Mouse (Mus musculus) layer of hippocampus, adult 9-11 months (tissue): Measurements from ENCODE around the gene Hdac4.
A peak's percentile ranks its signal among the peaks of the same experiment; 100 is the strongest.

Source experiments
- DNase-seq: peaks from one replicate; pipeline ENCODE4 v3.0.0; 2022

Gene Hdac4

GRCm38 (mm10) chr1:91959891-91960290, 235.6 kb downstream of the Hdac4 start:
- DNase-seq = no peak

- DNase-seq = no peak
Observed at GRCm38 (mm10) chr1:91959044-91959443, 236.5 kb downstream of the Hdac4 start.

GRCm38 (mm10) chr1:91956229-91956628, 239.3 kb downstream of the Hdac4 start:
- no peak for DNase-seq

- DNase-seq = no peak
Observed at GRCm38 (mm10) chr1:91954954-91955353, 240.5 kb downstream of the Hdac4 start.

- no peak for DNase-seq
Observed at GRCm38 (mm10) chr1:91952912-91953311, 242.6 kb downstream of the Hdac4 start.

GRCm38 (mm10) chr1:91947441-91947840, 248.1 kb downstream of the Hdac4 start:
- no peak for DNase-seq

GRCm38 (mm10) chr1:91942583-91942982, 252.9 kb downstream of the Hdac4 start:
- peak; percentile 66 for DNase-seq

GRCm38 (mm10) chr1:91942031-91942430, 253.5 kb downstream of the Hdac4 start:
- DNase-seq = no peak

- DNase-seq = no peak
Observed at GRCm38 (mm10) chr1:91941094-91941493, 254.4 kb downstream of the Hdac4 start.

- no peak for DNase-seq
Observed at GRCm38 (mm10) chr1:91935171-91935570, 260.3 kb downstream of the Hdac4 start.

- DNase-seq = no peak
Observed at GRCm38 (mm10) chr1:91933681-91934080, 261.8 kb downstream of the Hdac4 start.

GRCm38 (mm10) chr1:91932221-91932620, 263.3 kb downstream of the Hdac4 start:
- no peak for DNase-seq

GRCm38 (mm10) chr1:91931786-91932185, 263.7 kb downstream of the Hdac4 start:
- DNase-seq = no peak

GRCm38 (mm10) chr1:91931196-91931595, 264.3 kb downstream of the Hdac4 start:
- DNase-seq = no peak

GRCm38 (mm10) chr1:91929051-91929450, 266.4 kb downstream of the Hdac4 start:
- no peak for DNase-seq

GRCm38 (mm10) chr1:91927536-91928315, 267.8 kb downstream of the Hdac4 start:
- no peak for DNase-seq

GRCm38 (mm10) chr1:91923567-91923966, 271.9 kb downstream of the Hdac4 start:
- DNase-seq = peak; percentile 69

- no peak for DNase-seq
Observed at GRCm38 (mm10) chr1:91922235-91923152, 273.0 kb downstream of the Hdac4 start.

- no peak for DNase-seq
Observed at GRCm38 (mm10) chr1:91921702-91922101, 273.8 kb downstream of the Hdac4 start.

- no peak for DNase-seq
Observed at GRCm38 (mm10) chr1:91921279-91921678, 274.2 kb downstream of the Hdac4 start.

GRCm38 (mm10) chr1:91920038-91920589, 275.4 kb downstream of the Hdac4 start:
- DNase-seq = peak; percentile 65

- no peak for DNase-seq
Observed at GRCm38 (mm10) chr1:91918257-91918800, 277.2 kb downstream of the Hdac4 start.

GRCm38 (mm10) chr1:91917596-91917995, 277.9 kb downstream of the Hdac4 start:
- no peak for DNase-seq
